Mouse (Mus musculus) small intestine, adult 2 months (tissue): ENCODE results near the gene Atl2.

ENCODE experiments used
- CTCF ChIP-seq: fragments of 200-500 bp; IDR thresholded peaks from 2 replicates; pipeline ENCODE4 v1.5.1; 2012; ENCODE audit warnings: low read depth, mild to moderate bottlenecking, control low read depth, inconsistent platforms, low read length, moderate library complexity, mixed read lengths; ENCODE audit not compliant: insufficient replicate concordance, insufficient read length; ENCODE audit errors: extremely low read depth
- POLR2A ChIP-seq: fragments of 200-500 bp; IDR thresholded peaks from 2 replicates; pipeline ENCODE4 v1.6.1; 2012; ENCODE audit warnings: low read depth, mild to moderate bottlenecking, control low read depth, inconsistent platforms, low read length, moderate library complexity

DNA sequence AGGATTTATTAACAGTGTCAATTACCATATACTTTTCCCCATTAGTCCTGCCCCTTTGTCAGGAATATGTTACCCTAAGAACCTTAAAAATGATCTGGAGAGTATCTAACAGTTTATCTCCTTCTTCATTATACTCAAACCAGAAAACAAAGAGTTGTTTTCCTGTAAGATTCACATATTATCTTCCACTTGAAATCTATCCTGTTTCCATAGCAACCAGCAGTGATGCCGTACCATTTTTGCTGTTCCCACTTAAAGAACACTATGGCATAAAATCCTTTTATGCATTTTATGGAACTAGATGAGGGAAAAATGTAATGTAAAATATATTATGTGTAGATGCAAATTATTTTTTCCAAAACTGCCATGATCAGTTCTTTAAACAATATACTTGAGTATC lies 8.0 kb downstream of the Atl2 start:
- TF ChIP-seq CTCF (no peak), POLR2A (no peak)
